Mouse (Mus musculus) intestine, embryonic 14.5 days (tissue): Measurements from ENCODE around the gene Camsap1. TPM values are rescaled to one million over a fixed set of nuclear protein-coding genes. Genes with fewer than 3 reads are reported as not detected.
A peak's percentile ranks its signal among the peaks of the same experiment; 100 is the strongest.

Experiments used
- ATAC-seq: fragments of 200-750 bp; cut with Nextera tagmentation; replicated peaks from 2 replicates; pipeline ENCODE4 v1.8.0; 2017; ENCODE audit warnings: low read depth, moderate number of reproducible peaks, moderate TSS enrichment, moderate library complexity; ENCODE audit not compliant: low FRiP score, low TSS enrichment
- DNase-seq: peaks from one replicate; pipeline ENCODE4 v3.0.0-alpha.2; 2018; ENCODE audit warnings: low spot score
- H3K27ac ChIP-seq: fragments of 300-500 bp; sonication (generic); 2 replicates; pipeline ENCODE4 v1.5.1; 2014; ENCODE audit warnings: low read depth, mild to moderate bottlenecking, control low read depth
- H3K27me3 ChIP-seq: fragments of 300-500 bp; sonication (generic); replicated peaks from 2 replicates; pipeline ENCODE4 v1.6.1; 2014; ENCODE audit warnings: low read length, control low read depth; ENCODE audit not compliant: control insufficient read depth, insufficient read depth
- H3K36me3 ChIP-seq: fragments of 300-500 bp; sonication (generic); 2 replicates; pipeline ENCODE4 v1.6.1; 2014; ENCODE audit warnings: low read length, control low read depth; ENCODE audit not compliant: control insufficient read depth, insufficient read depth
- H3K4me1 ChIP-seq: fragments of 300-500 bp; sonication (generic); replicated peaks from 2 replicates; pipeline ENCODE4 v1.6.1; 2014; ENCODE audit warnings: low read length, control low read depth, mixed read lengths; ENCODE audit not compliant: control insufficient read depth, insufficient read depth
- H3K4me2 ChIP-seq: fragments of 300-500 bp; sonication (generic); 2 replicates; pipeline ENCODE4 v1.6.1; 2014; ENCODE audit warnings: low read length
- H3K4me3 ChIP-seq: fragments of 300-500 bp; sonication (generic); 2 replicates; pipeline ENCODE4 v1.5.1; 2014; ENCODE audit warnings: low read depth, low read length, control low read depth, mixed read lengths
- H3K9ac ChIP-seq: fragments of 300-500 bp; sonication (generic); 2 replicates; pipeline ENCODE4 v1.6.1; 2014; ENCODE audit warnings: mild to moderate bottlenecking, low read length
- H3K9me3 ChIP-seq: fragments of 300-500 bp; sonication (generic); 2 replicates; pipeline ENCODE4 v1.6.1; 2016; ENCODE audit warnings: low read length, control low read depth; ENCODE audit not compliant: control insufficient read depth
- WGBS: fragments of 180-500 bp; shearing (Covaris S2); extraction: QIAGEN DNeasy Blood & Tissue Kit; methylation state at CpG from one replicate; pipeline ENCODE4 v1.1.7; 2014; 5-methylcytosine and 5-hydroxymethylcytosine counted together
- polyA plus RNA-seq: library from polyadenylated mRNA; unstranded; fragments of >200 nt; fragmentation: Nextera tagmentation; extraction: Ambion mirVana; gene quantifications from 2 replicates; pipeline ENCODE4 v1.2.1, GENCODE M21; 2014

The Camsap1 gene
- polyA plus RNA-seq, 1 experiment from 2014 or later, result 17.7 TPM

DNA sequence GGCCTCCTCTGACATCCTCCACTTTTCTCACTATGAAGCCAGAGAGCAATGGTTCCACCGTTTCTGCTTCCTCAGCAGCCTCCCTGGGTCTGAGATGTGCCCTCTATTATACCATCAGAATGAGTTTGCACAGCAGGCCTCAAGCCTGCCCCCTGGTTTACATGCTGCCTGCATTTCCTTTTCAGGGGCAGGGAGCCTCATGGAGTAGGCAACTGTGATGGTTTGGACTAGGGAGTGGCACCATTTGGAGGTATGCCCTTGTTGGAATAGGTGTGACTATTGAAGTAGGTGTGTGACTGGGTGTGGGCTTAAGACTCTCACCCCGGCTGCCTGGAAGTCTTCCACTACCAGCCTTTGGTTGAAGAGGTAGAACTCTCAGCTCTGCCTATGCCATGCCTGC lies 59.3 kb downstream of the Camsap1 start:
- WGBS, result 80% methylated on average over 2 of the region's 2 CpGs
- Histone ChIP-seq H3K9me3 (no peaks in the 10 kb centered on the region), H3K27me3 (no peaks in the 10 kb centered on the region), H3K27ac (no peak overlapping the region), H3K9ac (no peak overlapping the region), H3K4me3 (no peak overlapping the region), H3K4me2 (no peak overlapping the region), H3K36me3 (peaks cover 33% of the 10 kb centered on the region), H3K4me1 (no peaks in the 10 kb centered on the region)
- ATAC-seq (no peak), DNase-seq (no peak)

DNA sequence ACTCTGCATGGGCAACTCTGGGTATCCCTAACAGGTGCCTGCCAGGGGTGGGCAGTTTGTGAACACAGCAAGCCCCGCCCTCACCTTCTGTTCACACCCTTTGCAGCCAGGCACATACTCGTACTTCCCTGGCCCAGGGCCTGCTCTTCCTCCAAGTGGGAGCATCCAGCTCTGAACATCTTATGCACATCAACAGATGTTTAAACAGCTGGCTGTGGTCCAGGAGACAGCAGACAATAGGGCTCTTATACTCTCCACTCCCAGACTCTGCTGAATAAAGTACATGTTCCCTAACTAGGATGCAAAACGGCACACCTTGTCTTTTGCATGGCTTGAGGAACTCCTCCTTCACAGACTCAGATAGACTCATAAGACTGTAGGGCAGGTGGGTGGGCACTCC lies 63.1 kb downstream of the Camsap1 start:
- no peaks in the 10 kb centered on the region for H3K27me3 ChIP-seq
- WGBS, result 48% methylated on average over 3 of the region's 3 CpGs
- H3K9ac ChIP-seq, result no peak overlapping the region
- peaks cover 8% of the 10 kb centered on the region for H3K36me3 ChIP-seq
- ATAC-seq, result 0 out of 2 replicates have a peak, but pooled peaks have one; percentile 51
- H3K4me2 ChIP-seq, result no peak overlapping the region
- DNase-seq, result peak; percentile 53
- H3K4me3 ChIP-seq, result no peak overlapping the region
- H3K9me3 ChIP-seq, result no peaks in the 10 kb centered on the region
- no peaks in the 10 kb centered on the region for H3K4me1 ChIP-seq
- no peak overlapping the region for H3K27ac ChIP-seq

- ATAC-seq (no peak), DNase-seq (no peak)
- no peaks in the 10 kb centered on the region for H3K4me1 ChIP-seq
- H3K9ac ChIP-seq, result no peak overlapping the region
- WGBS, result 84% methylated on average over 2 of the region's 2 CpGs
- no peaks in the 10 kb centered on the region for H3K9me3 ChIP-seq
- H3K27me3 ChIP-seq, result no peaks in the 10 kb centered on the region
- H3K27ac ChIP-seq, result no peak overlapping the region
- H3K36me3 ChIP-seq, result no peaks in the 10 kb centered on the region
- no peak overlapping the region for H3K4me2 ChIP-seq
- no peak overlapping the region for H3K4me3 ChIP-seq
These were observed 64.7 kb downstream of the Camsap1 start for GRCm38 (mm10) chr2:25918408-25918807.

DNA sequence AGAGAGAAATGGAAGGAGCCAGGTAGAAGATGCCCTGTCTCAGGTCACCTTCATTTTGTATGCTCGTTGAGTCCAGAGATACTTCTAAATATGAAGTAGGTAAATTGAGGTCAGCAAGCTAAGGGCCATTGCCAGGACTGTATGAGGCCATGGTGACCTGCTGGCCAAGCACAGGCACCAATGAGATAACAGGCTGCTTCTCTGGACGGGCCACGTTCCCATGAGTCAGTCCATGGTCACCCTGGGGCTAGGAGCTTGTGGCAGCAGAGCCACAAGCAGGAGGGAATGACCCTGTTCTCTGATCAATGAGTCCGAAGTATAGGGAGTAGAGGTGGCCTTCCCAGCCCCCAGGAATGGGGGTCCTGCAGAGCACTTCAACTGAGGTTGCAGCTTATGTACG lies 68.3 kb downstream of the Camsap1 start:
- DNase-seq (no peak), ATAC-seq (no peak)
- 86% methylated on average over 5 of the region's 5 CpGs for WGBS
- Histone ChIP-seq H3K27me3 (no peaks in the 10 kb centered on the region), H3K27ac (no peak overlapping the region), H3K4me2 (no peak overlapping the region), H3K9me3 (no peaks in the 10 kb centered on the region), H3K4me1 (no peaks in the 10 kb centered on the region), H3K4me3 (no peak overlapping the region), H3K36me3 (no peaks in the 10 kb centered on the region), H3K9ac (no peak overlapping the region)

DNA sequence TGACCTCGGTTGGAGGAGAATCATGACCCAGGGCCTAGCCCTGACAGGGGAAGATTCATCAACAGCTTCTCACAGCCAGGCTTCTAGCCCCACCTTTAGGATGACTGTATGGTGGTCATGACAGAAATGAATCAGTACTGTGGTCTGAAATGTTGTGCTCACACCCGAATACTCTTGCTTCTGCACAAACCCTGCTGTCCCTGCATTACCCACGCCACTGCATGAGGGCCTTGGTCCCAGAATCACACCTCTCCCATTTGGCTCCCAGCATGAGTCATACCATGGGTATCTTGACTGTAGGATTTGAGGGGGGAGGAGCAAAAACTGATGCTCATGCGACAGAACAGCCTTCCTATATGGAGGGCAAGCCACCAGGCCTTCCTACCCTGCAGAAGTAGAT lies 68.9 kb downstream of the Camsap1 start:
- ATAC-seq (no peak), DNase-seq (no peak)
- WGBS, result 75% methylated on average over 4 of the region's 4 CpGs
- Histone ChIP-seq H3K4me2 (no peak overlapping the region), H3K27me3 (no peaks in the 10 kb centered on the region), H3K27ac (no peak overlapping the region), H3K9ac (no peak overlapping the region), H3K36me3 (no peaks in the 10 kb centered on the region), H3K4me3 (no peak overlapping the region), H3K9me3 (no peaks in the 10 kb centered on the region), H3K4me1 (no peaks in the 10 kb centered on the region)

DNA sequence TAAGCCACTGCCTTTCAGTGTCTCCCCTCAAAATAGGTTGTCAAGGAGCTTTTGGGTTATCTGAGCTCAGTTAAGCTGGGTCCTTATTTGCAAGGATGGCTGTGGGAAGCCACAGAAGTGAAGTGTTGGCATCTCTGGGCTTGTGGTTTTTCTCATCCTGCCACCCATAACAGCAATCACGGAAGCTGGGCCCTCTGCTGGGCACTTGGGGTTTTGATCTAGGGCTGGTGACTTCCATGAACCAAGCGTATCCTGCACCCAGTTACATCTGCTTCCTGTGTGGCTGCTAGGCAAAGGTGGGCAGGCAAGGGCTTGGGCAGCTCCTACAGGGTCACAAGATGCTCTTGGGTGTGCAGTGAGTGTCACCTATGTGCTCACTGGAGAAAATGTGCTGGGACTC lies 69.8 kb downstream of the Camsap1 start:
- Histone ChIP-seq H3K36me3 (no peaks in the 10 kb centered on the region), H3K4me2 (no peak overlapping the region), H3K9me3 (no peaks in the 10 kb centered on the region), H3K9ac (no peak overlapping the region), H3K4me1 (no peaks in the 10 kb centered on the region), H3K4me3 (no peak overlapping the region), H3K27ac (no peak overlapping the region), H3K27me3 (no peaks in the 10 kb centered on the region)
- DNase-seq (no peak), ATAC-seq (no peak)
- WGBS, result 37% methylated on average over 2 of the region's 2 CpGs

- no peaks in the 10 kb centered on the region for H3K4me1 ChIP-seq
- WGBS, result 84% methylated on average over 12 of the region's 12 CpGs
- ATAC-seq (no peak), DNase-seq (no peak)
- no peaks in the 10 kb centered on the region for H3K36me3 ChIP-seq
- no peak overlapping the region for H3K27ac ChIP-seq
- H3K4me3 ChIP-seq, result no peak overlapping the region
- no peak overlapping the region for H3K4me2 ChIP-seq
- no peak overlapping the region for H3K9ac ChIP-seq
- H3K9me3 ChIP-seq, result no peaks in the 10 kb centered on the region
- H3K27me3 ChIP-seq, result no peaks in the 10 kb centered on the region
These were observed 73.2 kb downstream of the Camsap1 start for GRCm38 (mm10) chr2:25909872-25910271.

DNA sequence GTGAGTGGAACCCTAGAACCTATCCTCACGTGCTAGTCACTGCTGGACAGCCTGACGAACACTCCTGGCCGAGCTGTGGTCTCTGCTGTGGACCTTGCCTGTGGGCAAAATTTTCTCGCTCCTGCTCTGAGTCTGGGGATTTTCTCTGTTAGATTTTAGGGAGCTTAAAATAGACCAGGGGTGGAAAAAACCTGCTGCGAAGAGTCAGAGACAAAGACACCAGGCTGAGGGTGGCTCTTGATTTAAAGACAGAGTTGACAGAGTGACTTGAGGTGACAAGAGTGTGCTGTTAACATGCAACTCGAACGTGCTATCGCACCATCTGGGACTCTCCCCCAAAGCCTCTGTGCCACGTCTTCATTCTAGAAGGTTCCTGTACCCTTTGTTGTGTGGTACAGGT lies 84.1 kb downstream of the Camsap1 start:
- no peaks in the 10 kb centered on the region for H3K36me3 ChIP-seq
- H3K9me3 ChIP-seq, result no peaks in the 10 kb centered on the region
- H3K9ac ChIP-seq, result no peak overlapping the region
- no peak overlapping the region for H3K4me2 ChIP-seq
- DNase-seq (no peak), ATAC-seq (no peak)
- no peaks in the 10 kb centered on the region for H3K4me1 ChIP-seq
- no peak overlapping the region for H3K4me3 ChIP-seq
- no peak overlapping the region for H3K27ac ChIP-seq
- H3K27me3 ChIP-seq, result no peaks in the 10 kb centered on the region
- 90% methylated on average over 9 of the region's 9 CpGs for WGBS

GRCm38 (mm10) chr2:25892440-25892839 lies 90.6 kb downstream of the Camsap1 start:
- no peaks in the 10 kb centered on the region for H3K9me3 ChIP-seq
- H3K36me3 ChIP-seq, result no peaks in the 10 kb centered on the region
- no peak for DNase-seq
- no peak overlapping the region for H3K27ac ChIP-seq
- H3K4me1 ChIP-seq, result no peaks in the 10 kb centered on the region
- no peak for ATAC-seq
- no peaks in the 10 kb centered on the region for H3K27me3 ChIP-seq
- H3K9ac ChIP-seq, result no peak overlapping the region
- no peak overlapping the region for H3K4me2 ChIP-seq
- no peak overlapping the region for H3K4me3 ChIP-seq
- 79% methylated on average over 7 of the region's 7 CpGs for WGBS
